Mouse (Mus musculus): ENCODE results near the gene Fancc. TPM values are rescaled to one million over a fixed set of nuclear protein-coding genes. Genes with fewer than 3 reads are reported as not detected.

The Fancc gene
- polyA plus RNA-seq, 3 experiments from 2014 or later: 8.5 to 18.0 (median 14.4) TPM

GRCm38 (mm10) chr13:63258671-63259070 is 238.4 kb downstream of the Fancc start:
- ATAC-seq: no peak

DNA sequence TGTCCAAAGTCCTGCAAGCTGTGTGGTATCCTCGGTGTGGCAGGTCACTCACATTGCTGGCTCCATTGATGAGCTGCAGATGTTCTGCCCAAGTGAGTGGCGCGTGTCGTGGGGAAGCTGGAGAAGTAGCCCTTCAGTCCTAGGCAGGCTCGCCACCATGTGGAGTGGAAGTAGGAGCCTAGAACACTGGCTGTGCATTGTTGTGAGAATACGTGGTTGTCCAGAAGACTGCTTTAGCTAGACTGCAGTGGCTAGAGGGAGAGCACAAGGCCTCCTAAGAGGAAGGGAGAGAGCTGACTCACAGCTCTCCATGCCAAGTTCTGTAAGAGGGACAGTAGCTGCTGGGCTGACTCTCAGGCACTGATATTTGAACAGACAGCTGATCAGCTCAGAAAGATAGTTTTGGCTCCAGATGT is 238.9 kb downstream of the Fancc start:
- no peak for ATAC-seq

DNA sequence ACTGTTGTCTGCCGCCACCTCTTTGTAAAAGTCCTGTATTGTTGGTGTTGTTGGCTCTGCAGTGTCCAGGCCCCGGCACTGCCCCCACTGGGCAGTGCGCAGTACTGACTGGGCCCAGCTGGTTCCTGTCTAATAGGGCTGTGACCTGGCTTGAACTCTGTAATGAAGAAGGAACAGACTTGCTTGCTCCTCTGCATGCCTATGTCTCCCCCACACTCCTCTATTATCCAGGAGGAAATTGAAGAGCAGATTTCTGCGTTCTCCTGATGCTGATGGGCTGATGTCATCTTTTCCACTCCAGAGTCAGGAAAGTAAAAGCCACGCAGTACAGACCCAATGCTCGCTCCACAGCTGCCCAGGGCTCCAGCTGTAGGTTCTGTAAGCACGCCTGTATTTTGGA is 240.3 kb downstream of the Fancc start:
- no peak for ATAC-seq

DNA sequence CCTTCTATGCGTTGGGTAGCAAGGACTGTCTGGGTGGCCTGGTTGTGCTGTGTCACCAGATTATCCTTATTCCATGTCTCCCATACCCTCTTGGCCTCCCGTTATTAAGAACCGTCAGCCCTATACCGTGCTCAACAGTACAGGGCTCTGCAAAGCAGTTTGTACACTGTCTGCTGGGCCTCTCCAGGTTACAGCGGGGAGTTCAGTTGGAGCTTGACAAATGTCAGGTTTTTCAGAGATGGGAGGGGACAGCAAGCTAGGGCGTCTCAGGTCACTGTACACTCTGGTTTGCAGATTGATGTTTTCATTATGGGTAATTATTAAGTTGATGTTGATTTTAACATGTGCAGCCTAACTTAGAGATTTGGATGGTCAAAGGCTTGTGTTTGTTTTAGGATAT is 240.9 kb downstream of the Fancc start:
- ATAC-seq: no peak

GRCm38 (mm10) chr13:63255519-63256011 is 241.5 kb downstream of the Fancc start:
- ATAC-seq: no peak

- no peak for ATAC-seq
Measured at GRCm38 (mm10) chr13:63253886-63254636, 243.0 kb downstream of the Fancc start.

DNA sequence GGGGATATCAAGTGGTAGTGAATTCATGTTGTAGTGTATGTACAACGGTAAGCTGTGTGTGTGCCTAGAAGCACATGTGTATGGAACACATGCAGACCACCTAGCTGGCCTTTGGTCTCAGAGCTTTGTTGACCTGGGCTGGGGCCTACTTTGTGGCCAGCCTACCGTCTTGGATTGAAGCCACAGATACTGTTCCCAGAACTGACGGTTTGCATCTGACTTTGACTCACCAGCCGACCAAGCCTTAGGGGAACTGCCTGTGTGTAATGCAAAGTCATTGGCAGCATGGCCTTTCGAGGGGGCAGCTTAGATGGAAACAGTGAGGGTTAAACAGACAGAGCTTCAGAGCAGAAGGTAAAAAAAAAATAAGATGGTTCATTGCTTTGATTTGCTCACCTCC is 243.9 kb downstream of the Fancc start:
- ATAC-seq: no peak

DNA sequence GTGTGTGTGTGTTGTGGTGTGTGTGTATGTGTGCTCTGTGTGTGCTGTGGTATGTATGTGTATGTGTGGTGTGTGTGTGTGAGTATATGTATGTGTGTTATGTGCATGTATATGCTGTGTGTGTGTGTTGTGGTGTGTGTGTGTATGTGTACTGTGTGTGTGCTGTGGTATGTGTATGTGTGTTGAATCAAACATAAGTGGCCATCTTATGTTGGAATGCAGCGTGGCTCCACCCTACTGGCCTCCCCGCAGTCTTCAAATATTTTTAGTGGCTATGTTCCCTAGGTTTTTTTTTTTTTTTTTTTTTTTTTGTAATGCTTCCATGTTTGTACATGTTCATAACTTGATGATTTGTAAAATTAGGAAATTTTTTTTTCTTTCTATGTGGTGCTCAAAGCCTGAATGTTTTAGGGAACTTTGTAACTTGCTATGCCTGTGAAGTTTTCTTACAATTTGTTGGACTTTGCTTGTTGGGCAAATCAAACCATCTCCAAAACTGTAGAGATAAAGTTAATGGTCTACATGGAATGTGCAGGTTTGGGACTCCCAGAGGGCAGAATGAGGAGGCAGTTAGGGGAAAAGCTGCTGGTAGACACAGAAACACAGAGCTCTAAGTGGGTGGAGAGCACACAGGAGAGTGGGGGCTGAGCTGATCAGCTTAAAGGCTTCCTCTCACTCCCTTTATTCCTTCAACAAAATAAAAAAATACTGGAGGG is 244.6 kb downstream of the Fancc start:
- no peak for ATAC-seq

- ATAC-seq: no peak
Measured at GRCm38 (mm10) chr13:63251118-63251889, 245.8 kb downstream of the Fancc start.

DNA sequence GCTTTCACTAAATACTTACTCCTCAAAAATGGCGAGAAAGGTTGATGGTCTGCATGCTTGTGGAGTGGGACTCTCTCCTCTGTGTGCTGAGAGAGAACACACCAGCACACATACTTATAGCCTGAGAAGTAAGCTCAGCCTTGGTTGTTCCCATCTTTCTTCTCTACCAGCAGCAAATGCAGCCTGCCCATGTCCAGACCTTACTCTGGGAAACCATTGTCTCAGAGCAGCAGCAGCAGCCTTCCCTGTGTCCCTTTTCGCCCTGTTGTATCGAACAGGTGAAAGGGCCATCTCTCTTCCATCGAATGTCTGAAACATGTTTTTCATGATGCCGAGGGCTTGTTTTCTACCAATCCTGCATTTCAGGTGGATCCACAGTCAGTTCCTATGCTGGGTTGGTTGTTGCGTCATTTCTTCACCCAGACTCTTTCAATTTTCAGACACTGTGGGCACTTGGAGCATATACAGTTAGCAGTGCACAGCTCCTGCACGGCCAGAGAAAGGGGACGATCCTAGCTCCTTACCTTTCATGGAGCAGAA is 246.6 kb downstream of the Fancc start:
- no peak for ATAC-seq

GRCm38 (mm10) chr13:63249741-63250431 is 247.2 kb downstream of the Fancc start:
- peak; percentile 23 for ATAC-seq

DNA sequence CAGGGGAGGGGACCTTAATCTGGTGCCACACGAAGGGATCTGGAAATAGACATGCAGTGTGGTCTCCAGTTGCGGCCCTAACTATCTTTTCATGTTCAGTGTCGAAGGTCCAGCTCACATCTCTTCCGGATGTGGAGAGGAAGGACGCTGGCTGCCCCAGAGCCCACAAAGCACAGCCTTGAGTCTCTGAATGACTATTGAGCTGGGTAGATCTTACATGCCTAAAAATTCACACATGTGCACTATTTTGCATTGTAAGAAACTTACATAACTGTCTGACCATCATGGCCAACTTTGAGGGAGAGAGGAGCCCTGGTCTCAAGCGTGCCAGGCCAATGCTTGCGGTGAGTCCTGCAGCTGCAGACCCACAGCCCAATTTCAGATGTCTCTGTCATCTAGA is 247.9 kb downstream of the Fancc start:
- ATAC-seq: peak; percentile 27

DNA sequence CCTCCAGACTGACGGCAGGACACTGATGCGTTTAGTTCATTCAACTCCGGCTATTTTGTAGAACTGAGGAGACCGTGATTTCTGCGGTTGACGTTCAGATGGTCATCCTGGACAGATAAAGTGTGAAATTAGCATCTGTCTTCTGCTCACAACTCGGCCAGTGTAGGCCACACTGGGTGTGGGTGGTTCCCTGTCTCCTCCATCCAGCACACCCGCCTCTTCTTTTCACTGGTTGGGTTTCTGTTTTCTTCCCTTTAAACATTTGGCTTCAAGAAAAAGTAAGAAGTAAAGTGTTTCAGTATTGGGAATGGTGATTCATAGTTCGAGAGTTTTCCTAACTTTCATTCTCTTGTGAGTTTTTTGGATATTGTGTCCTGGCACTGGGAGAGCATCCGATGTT is 248.8 kb downstream of the Fancc start:
- no peak for ATAC-seq

- ATAC-seq: peak; percentile 10
Measured at GRCm38 (mm10) chr13:63247631-63248030, 249.4 kb downstream of the Fancc start.

DNA sequence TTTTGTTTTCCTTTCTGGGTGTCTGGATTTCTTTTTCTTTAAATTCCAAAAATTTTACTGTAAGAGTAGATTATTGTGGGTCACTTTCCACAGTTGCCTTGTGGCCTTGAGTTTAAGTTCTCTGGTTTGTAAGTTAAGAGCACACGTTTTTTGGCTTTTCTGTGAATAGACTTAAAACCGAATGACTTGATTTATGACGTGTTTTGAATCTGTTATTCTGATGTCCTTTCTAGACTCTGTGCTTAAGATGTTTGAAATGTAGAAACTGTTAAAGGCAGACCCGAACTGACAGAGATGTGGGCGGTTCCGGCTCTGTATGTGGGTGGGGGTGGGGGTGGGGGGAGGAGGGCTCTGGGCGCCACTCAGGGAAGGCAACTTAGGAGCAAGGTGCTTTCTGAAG is 250.0 kb downstream of the Fancc start:
- ATAC-seq: no peak

- peak; percentile 17 for ATAC-seq
Measured at GRCm38 (mm10) chr13:63246332-63246940, 250.6 kb downstream of the Fancc start.

- peak; percentile 27 for ATAC-seq
Measured at GRCm38 (mm10) chr13:63245812-63246211, 251.3 kb downstream of the Fancc start.

DNA sequence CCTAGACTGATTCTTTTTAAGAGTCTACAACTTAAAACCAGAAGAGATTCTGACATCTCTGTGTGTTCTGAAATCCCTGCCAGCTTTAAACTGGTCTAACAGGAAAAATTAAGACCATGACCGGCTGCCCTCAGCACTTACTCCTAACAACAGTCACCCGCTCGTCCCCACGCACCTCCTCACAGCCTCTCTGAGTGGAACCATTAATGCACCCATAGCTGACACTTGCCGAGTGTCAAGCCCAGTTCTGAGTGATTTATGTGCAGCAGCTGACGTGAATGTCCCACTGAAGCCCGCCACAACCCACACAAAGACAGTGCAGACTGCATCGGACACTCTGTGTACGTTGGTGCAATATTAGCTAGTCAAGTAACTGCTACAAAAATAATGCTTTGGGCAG is 251.9 kb downstream of the Fancc start:
- no peak for ATAC-seq

- ATAC-seq: no peak
Measured at GRCm38 (mm10) chr13:63244425-63244824, 252.7 kb downstream of the Fancc start.

GRCm38 (mm10) chr13:63243586-63243985 is 253.5 kb downstream of the Fancc start:
- ATAC-seq: peak; percentile 27

DNA sequence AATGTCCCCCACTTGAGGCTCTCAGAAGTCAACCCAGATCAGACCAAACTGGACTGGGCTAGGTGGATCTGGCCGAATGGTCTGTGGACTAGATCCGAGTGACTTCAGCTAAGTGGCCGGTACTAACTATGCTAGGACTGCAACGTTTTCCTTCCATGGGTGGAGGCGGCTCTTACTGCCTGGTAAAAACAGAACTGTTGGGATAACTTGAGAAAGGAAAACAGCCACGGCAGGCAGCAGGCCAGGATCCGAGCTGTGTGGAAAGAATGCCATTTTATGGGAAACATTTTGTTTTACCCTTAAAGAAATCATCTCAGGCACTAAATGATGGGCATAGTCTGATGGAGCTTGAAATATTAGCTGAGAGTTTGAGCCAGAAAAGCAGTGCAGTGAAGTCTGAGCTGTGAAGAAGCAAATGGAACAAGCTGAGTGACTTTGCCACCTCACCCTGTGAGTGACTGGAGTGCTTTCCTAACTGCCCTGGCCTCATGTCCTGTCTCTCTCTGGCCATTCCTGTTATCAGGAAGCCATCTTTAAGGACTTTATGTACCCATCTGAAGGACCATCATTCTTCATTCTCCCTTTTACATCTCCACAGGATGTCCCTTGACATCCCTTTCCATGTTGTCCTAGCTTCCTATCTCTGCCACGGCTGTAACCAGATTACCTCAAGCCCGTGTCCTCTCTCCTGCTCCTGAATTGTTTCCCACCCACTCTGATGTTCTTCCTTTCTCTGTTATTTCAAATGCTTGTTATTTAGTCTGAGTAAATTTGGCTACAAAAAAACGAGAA is 254.5 kb downstream of the Fancc start:
- ATAC-seq: no peak

Measured in inflammation-experienced regulatory T-cells, adult 6 months (primary cell).